8 mouse cellular contexts compared by ENCODE assay signal in genomic region chr3:133876439-133877072, GRCm38 (mm10).
DNase-seq lines count a peak whose midpoint lies in the region; ATAC-seq and TF ChIP-seq lines count a peak whose summit lies in the region.

No protein-coding gene starts in this region.

- H3K36me3 ChIP-seq in embryonic facial prominence, embryonic 15.5 days, result no peaks in the 10 kb centered on the region
- no peaks in the 10 kb centered on the region for H3K36me3 ChIP-seq in heart, embryonic 12.5 days
- H3K36me3 ChIP-seq in kidney, embryonic 15.5 days, result no peaks in the 10 kb centered on the region
- no peaks in the 10 kb centered on the region for H3K36me3 ChIP-seq in limb, embryonic 14.5 days (ENCODE audit: control insufficient read depth, insufficient read depth, low read length)
- H3K36me3 ChIP-seq in neural tube, embryonic 12.5 days, result no peaks in the 10 kb centered on the region

- peak; percentile 85 for ATAC-seq in embryonic facial prominence, embryonic 15.5 days (ENCODE audit: insufficient number of reproducible peaks, low FRiP score, low TSS enrichment, low read depth)
- ATAC-seq in heart, embryonic 12.5 days (ENCODE audit: insufficient number of reproducible peaks, low FRiP score), result peak; percentile 57; the same call in 1 of the 2 replicates
- ATAC-seq in kidney, embryonic 15.5 days (replicated peaks; ENCODE audit: low FRiP score), result peak; percentile 84
- peak; percentile 75 for ATAC-seq in limb, embryonic 14.5 days (ENCODE audit: low FRiP score, low read depth)
- peak; percentile 88 for ATAC-seq in neural tube, embryonic 12.5 days (ENCODE audit: low FRiP score, low read depth)

- no peaks in the 10 kb centered on the region for H3K27me3 ChIP-seq in embryonic facial prominence, embryonic 15.5 days
- H3K27me3 ChIP-seq in heart, embryonic 12.5 days (replicated peaks), result no peaks in the 10 kb centered on the region
- no peaks in the 10 kb centered on the region for H3K27me3 ChIP-seq in kidney, embryonic 15.5 days
- no peaks in the 10 kb centered on the region for H3K27me3 ChIP-seq in limb, embryonic 14.5 days (ENCODE audit: control insufficient read depth, insufficient read depth, low read length)
- H3K27me3 ChIP-seq in neural tube, embryonic 12.5 days (replicated peaks), result no peaks in the 10 kb centered on the region

- peak; percentile 8 for DNase-seq in A20 (ENCODE audit: low read depth, low spot score)
- DNase-seq in limb, embryonic 14.5 days (ENCODE audit: low spot score), result peak; percentile 92
- no peak for DNase-seq in spleen, postnatal 14 days (ENCODE audit: low spot score in 2 of 2)

- H3K4me1 ChIP-seq in bone marrow macrophage, adult 2 months (ENCODE audit: control insufficient read depth, insufficient read depth, low read length), result 0 out of 2 replicates have a peak, but pooled peaks cover 2% of the 10 kb centered on the region
- H3K4me1 ChIP-seq in embryonic facial prominence, embryonic 15.5 days, result peaks cover 8% of the 10 kb centered on the region
- peaks cover 7% of the 10 kb centered on the region; the same call in 1 of the 2 replicates for H3K4me1 ChIP-seq in heart, embryonic 12.5 days (replicated peaks)
- H3K4me1 ChIP-seq in kidney, embryonic 15.5 days, result peaks cover 13% of the 10 kb centered on the region
- H3K4me1 ChIP-seq in limb, embryonic 14.5 days (ENCODE audit: control insufficient read depth, insufficient read depth, low read length), result peaks cover 13% of the 10 kb centered on the region
- peaks cover 11% of the 10 kb centered on the region for H3K4me1 ChIP-seq in neural tube, embryonic 12.5 days

- TF ChIP-seq CTCF in bone marrow macrophage, adult 2 months (IDR thresholded peaks at IDR 0.05; ENCODE audit: low read depth, low read length), result peak; percentile 64

- H3K9ac ChIP-seq in embryonic facial prominence, embryonic 15.5 days, result no peak overlapping the region
- no peak overlapping the region for H3K9ac ChIP-seq in heart, embryonic 12.5 days
- H3K9ac ChIP-seq in kidney, embryonic 15.5 days, result no peak overlapping the region
- 0 out of 2 replicates have a peak overlapping the region, but pooled peaks have one; percentile 18 for H3K9ac ChIP-seq in limb, embryonic 14.5 days (ENCODE audit: low read depth, low read length, severe bottlenecking)
- no peak overlapping the region for H3K9ac ChIP-seq in neural tube, embryonic 12.5 days

- no peaks in the 10 kb centered on the region for H3K9me3 ChIP-seq in embryonic facial prominence, embryonic 15.5 days (replicated peaks)
- H3K9me3 ChIP-seq in heart, embryonic 12.5 days (replicated peaks), result no peaks in the 10 kb centered on the region
- H3K9me3 ChIP-seq in kidney, embryonic 15.5 days (replicated peaks), result no peaks in the 10 kb centered on the region
- H3K9me3 ChIP-seq in limb, embryonic 14.5 days (ENCODE audit: control insufficient read depth, low read length), result no peaks in the 10 kb centered on the region
- no peaks in the 10 kb centered on the region for H3K9me3 ChIP-seq in neural tube, embryonic 12.5 days

- H3K27ac ChIP-seq in bone marrow macrophage, adult 2 months (ENCODE audit: insufficient read depth, low read depth, low read length), result no peak overlapping the region
- peak overlapping the region; percentile 45 for H3K27ac ChIP-seq in embryonic facial prominence, embryonic 15.5 days (replicated peaks)
- no peak overlapping the region for H3K27ac ChIP-seq in heart, embryonic 12.5 days (ENCODE audit: poor library complexity, severe bottlenecking)
- H3K27ac ChIP-seq in kidney, embryonic 15.5 days, result peak overlapping the region; percentile 73
- 0 out of 2 replicates have a peak overlapping the region, but pooled peaks have one; percentile 52 for H3K27ac ChIP-seq in limb, embryonic 14.5 days (replicated peaks; ENCODE audit: low read depth, low read length)
- no peak overlapping the region; the same call in 1 of the 2 replicates for H3K27ac ChIP-seq in neural tube, embryonic 12.5 days

- 6% methylated on average over 13 of the region's 13 CpGs for WGBS in embryonic facial prominence, embryonic 15.5 days
- WGBS in heart, embryonic 12.5 days, result 18% methylated on average over 13 of the region's 13 CpGs
- WGBS in kidney, embryonic 15.5 days, result 11% methylated on average over 13 of the region's 13 CpGs
- 5% methylated on average over 13 of the region's 13 CpGs for WGBS in limb, embryonic 14.5 days
- WGBS in neural tube, embryonic 12.5 days, result 12% methylated on average over 13 of the region's 13 CpGs

- peak overlapping the region; percentile 41 for H3K4me2 ChIP-seq in embryonic facial prominence, embryonic 15.5 days (replicated peaks)
- H3K4me2 ChIP-seq in heart, embryonic 12.5 days, result peak overlapping the region; percentile 63
- peak overlapping the region; percentile 49 for H3K4me2 ChIP-seq in kidney, embryonic 15.5 days
- H3K4me2 ChIP-seq in limb, embryonic 14.5 days (replicated peaks; ENCODE audit: low read depth, low read length, severe bottlenecking), result peak overlapping the region; percentile 49
- peak overlapping the region; percentile 53 for H3K4me2 ChIP-seq in neural tube, embryonic 12.5 days (replicated peaks)

- no peak overlapping the region for H3K4me3 ChIP-seq in bone marrow macrophage, adult 2 months (ENCODE audit: insufficient read depth, low read length)
- H3K4me3 ChIP-seq in embryonic facial prominence, embryonic 15.5 days (replicated peaks), result peak overlapping the region; percentile 22
- peak overlapping the region; percentile 26 for H3K4me3 ChIP-seq in heart, embryonic 12.5 days
- peak overlapping the region; percentile 17 for H3K4me3 ChIP-seq in kidney, embryonic 15.5 days (replicated peaks)
- H3K4me3 ChIP-seq in limb, embryonic 14.5 days (replicated peaks; ENCODE audit: low read length), result peak overlapping the region; percentile 20
- H3K4me3 ChIP-seq in neural tube, embryonic 12.5 days, result no peak overlapping the region

- no peak for TF ChIP-seq POLR2A in bone marrow macrophage, adult 2 months (IDR thresholded peaks at IDR 0.05; ENCODE audit: borderline replicate concordance, low read depth, low read length)
- no peak for TF ChIP-seq POLR2A in limb, embryonic 14.5 days (IDR thresholded peaks at IDR 0.05; ENCODE audit: borderline replicate concordance, extremely low read depth, insufficient read depth, insufficient read length)

Comparison
In these comparisons a context has a peak if more than half of its experiments do, and no peak if none do; other contexts are left out.
1. DNase-seq: peak in A20 (single experiment) and limb, embryonic 14.5 days (single experiment); none in spleen, postnatal 14 days (0 of 2).
2. H3K27ac ChIP-seq: peak in embryonic facial prominence, embryonic 15.5 days (single experiment), kidney, embryonic 15.5 days (single experiment) and limb, embryonic 14.5 days (single experiment); none in bone marrow macrophage, adult 2 months (single experiment), heart, embryonic 12.5 days (single experiment) and neural tube, embryonic 12.5 days (single experiment).
3. H3K4me3 ChIP-seq: peak in embryonic facial prominence, embryonic 15.5 days (single experiment), heart, embryonic 12.5 days (single experiment), kidney, embryonic 15.5 days (single experiment) and limb, embryonic 14.5 days (single experiment); none in bone marrow macrophage, adult 2 months (single experiment) and neural tube, embryonic 12.5 days (single experiment).
4. Peak in every context shown above with its lines, with median percentiles within 50 percentile points of each other: ATAC-seq and H3K4me2 ChIP-seq.